Mouse (Mus musculus) granulocyte monocyte progenitor cell, adult 5-6 weeks (primary cell): ENCODE measurements around the gene Rps4x. TPM values are rescaled to one million over a fixed set of nuclear protein-coding genes. Genes with fewer than 3 reads are reported as not detected.

ENCODE experiments used
- total RNA-seq, 2 experiments: library from RNA; stranded (forward) in 1 of 2; stranded (reverse) in 1 of 2; fragments of 200-712, 200-1000 nt in 1 of 2; fragments of >200 nt in 1 of 2; fragmentation: Nextera tagmentation in 1 of 2; gene quantifications; 2 replicates each; pipeline ENCODE4 v1.2.3; 2014 to 2017

Rps4x gene
- total RNA-seq, 2 experiments from 2014 or later: 2,878 to 4,418 TPM

Other genes starting within 250 kb of the Rps4x start
- gene Rtl5, start 118.1 kb downstream of the Rps4x start, total RNA-seq (2014; fragmentation: Nextera tagmentation): 2.1 and 4.4 TPM in 2 replicates
- 0.52 and 1.6 TPM in 2 replicates for gene Rtl5, start 118.1 kb downstream of the Rps4x start, total RNA-seq (2017)
- gene Pin4, start 69.9 kb downstream of the Rps4x start, total RNA-seq (2014; fragmentation: Nextera tagmentation): 65.5 and 77.0 TPM in 2 replicates
- 83.2 and 99.1 TPM in 2 replicates for gene Pin4, start 69.9 kb downstream of the Rps4x start, total RNA-seq (2017)
- gene Ercc6l, start 32.3 kb downstream of the Rps4x start, total RNA-seq (2014; fragmentation: Nextera tagmentation): 22.2 and 22.5 TPM in 2 replicates
- gene Ercc6l, start 32.3 kb downstream of the Rps4x start, total RNA-seq (2017): 26.6 and 31.8 TPM in 2 replicates
- not detected in 2 replicates for gene Cited1, start 62.8 kb upstream of the Rps4x start, total RNA-seq (2014; fragmentation: Nextera tagmentation)
- not detected in 2 replicates for gene Cited1, start 62.8 kb upstream of the Rps4x start, total RNA-seq (2017)